Mouse (Mus musculus) hindbrain, embryonic 16.5 days (tissue): ENCODE measurements around the gene Pparg. TPM values are rescaled to one million over a fixed set of nuclear protein-coding genes. Genes with fewer than 3 reads are reported as not detected.

Source experiments
- ATAC-seq: fragments of 200-750 bp; cut with Nextera tagmentation; 2 replicates; pipeline ENCODE4 v1.8.0; 2017; ENCODE audit warnings: moderate TSS enrichment, moderate library complexity
- H3K27ac ChIP-seq: fragments of 300-500 bp; sonication (generic); 2 replicates; pipeline ENCODE4 v1.5.1; 2014; ENCODE audit warnings: low read depth, mild to moderate bottlenecking, control low read depth, low read length, moderate library complexity
- H3K27me3 ChIP-seq: fragments of 300-500 bp; sonication (generic); replicated peaks from 2 replicates; pipeline ENCODE4 v1.6.1; 2014; ENCODE audit warnings: low read length; ENCODE audit not compliant: control insufficient read depth, insufficient read depth
- H3K36me3 ChIP-seq: fragments of 300-500 bp; sonication (generic); 2 replicates; pipeline ENCODE4 v1.6.1; 2014; ENCODE audit warnings: mild to moderate bottlenecking, low read length, moderate library complexity, mixed read lengths; ENCODE audit not compliant: control insufficient read depth, insufficient read depth
- H3K4me1 ChIP-seq: fragments of 300-500 bp; sonication (generic); 2 replicates; pipeline ENCODE4 v1.6.1; 2014; ENCODE audit warnings: low read depth, low read length; ENCODE audit not compliant: control insufficient read depth, insufficient read depth
- H3K4me2 ChIP-seq: fragments of 300-500 bp; sonication (generic); 2 replicates; pipeline ENCODE4 v1.6.1; 2014; ENCODE audit warnings: mild to moderate bottlenecking, low read length, control low read depth, moderate library complexity
- H3K4me3 ChIP-seq: fragments of 300-500 bp; sonication (generic); 2 replicates; pipeline ENCODE4 v1.5.1; 2014; ENCODE audit warnings: mild to moderate bottlenecking, low read length, control low read depth, moderate library complexity
- H3K9ac ChIP-seq: fragments of 300-500 bp; sonication (generic); 2 replicates; pipeline ENCODE4 v1.6.1; 2014; ENCODE audit warnings: low read depth, mild to moderate bottlenecking, control low read depth, low read length, moderate library complexity
- H3K9me3 ChIP-seq: fragments of 300-500 bp; sonication (generic); 2 replicates; pipeline ENCODE4 v1.6.1; 2014; ENCODE audit warnings: mild to moderate bottlenecking, low read length, moderate library complexity; ENCODE audit not compliant: control insufficient read depth
- WGBS: fragments of 180-500 bp; shearing (Covaris S2); extraction: QIAGEN DNeasy Blood & Tissue Kit; methylation state at CpG from one replicate; pipeline ENCODE4 v1.1.7; 2014; 5-methylcytosine and 5-hydroxymethylcytosine counted together
- polyA plus RNA-seq: library from polyadenylated mRNA; unstranded; fragments of >200 nt; fragmentation: Nextera tagmentation; extraction: Ambion mirVana; gene quantifications from 2 replicates; pipeline ENCODE4 v1.2.1, GENCODE M21; 2015

Pparg gene
- 0.41 and 0.55 TPM in 2 replicates for polyA plus RNA-seq

DNA sequence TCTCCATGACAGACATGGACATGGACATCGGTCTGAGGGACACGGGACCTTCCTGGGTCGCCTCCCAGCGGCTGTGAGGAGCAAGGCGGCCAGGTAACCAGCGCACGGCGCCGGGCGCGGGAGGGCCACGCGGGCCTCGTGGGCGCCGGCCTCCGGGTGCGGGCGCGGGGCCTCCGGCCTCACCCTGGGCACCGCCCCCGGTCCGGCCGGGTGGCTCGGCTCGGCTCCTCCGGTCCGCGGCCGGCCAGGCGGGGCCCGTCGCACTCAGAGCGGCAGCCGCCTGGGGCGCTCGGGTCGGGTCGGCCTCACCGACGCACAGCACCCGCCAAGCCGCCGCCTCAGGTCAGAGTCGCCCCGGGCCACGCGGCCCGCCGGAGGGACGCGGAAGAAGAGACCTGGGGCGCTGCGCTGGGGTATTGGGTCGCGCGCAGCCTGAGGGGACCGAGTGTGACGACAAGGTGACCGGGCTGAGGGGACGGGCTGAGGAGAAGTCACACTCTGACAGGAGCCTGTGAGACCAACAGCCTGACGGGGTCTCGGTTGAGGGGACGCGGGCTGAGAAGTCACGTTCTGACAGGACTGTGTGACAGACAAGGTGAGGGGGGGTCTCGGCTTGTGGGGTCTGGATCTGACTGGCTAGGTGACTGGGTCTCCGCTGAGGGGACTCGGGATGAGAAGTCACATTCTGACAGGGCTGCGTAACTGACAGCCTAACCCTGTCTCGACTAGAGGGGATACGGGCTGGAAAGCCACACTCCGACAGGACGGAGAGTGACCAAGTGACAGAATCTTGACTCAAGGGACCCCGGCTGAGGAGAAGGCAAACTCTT is at the start of gene Pparg:
TSS of gene Pparg (plus strand) at position 176 of the 830 bp plus-strand sequence.
- under 1% methylated on average over 68 of the region's 76 CpGs for WGBS
- Histone ChIP-seq H3K9me3 (no peaks in the 10 kb centered on the region; the same call in 1 of the 2 replicates), H3K4me3 (peak within 1 kb of the TSS; percentile 67), H3K36me3 (no peaks in the 10 kb centered on the region), H3K9ac (peak within 1 kb of the TSS; percentile 72), H3K27me3 (peaks cover 6% of the 10 kb centered on the region; the same call in 1 of the 2 replicates), H3K4me2 (peak within 1 kb of the TSS; percentile 100), H3K4me1 (peaks cover 7% of the 10 kb centered on the region), H3K27ac (no peak within 1 kb of the TSS)
- ATAC-seq = peak; percentile 74

GRCm38 (mm10) chr6:115312780-115313179 is 48.0 kb upstream of the Pparg start:
- Histone ChIP-seq H3K4me1 (no peaks in the 10 kb centered on the region; the same call in 1 of the 2 replicates), H3K9ac (peak overlapping the region; percentile 44; the same call in 1 of the 2 replicates), H3K27me3 (no peaks in the 10 kb centered on the region), H3K4me3 (peak overlapping the region; percentile 26), H3K9me3 (no peaks in the 10 kb centered on the region), H3K36me3 (no peaks in the 10 kb centered on the region), H3K27ac (peak overlapping the region; percentile 74), H3K4me2 (peak overlapping the region; percentile 50)
- WGBS = 52% methylated on average over 12 of the region's 12 CpGs
- 0 out of 2 replicates have a peak, but pooled peaks have one; percentile 58 for ATAC-seq

DNA sequence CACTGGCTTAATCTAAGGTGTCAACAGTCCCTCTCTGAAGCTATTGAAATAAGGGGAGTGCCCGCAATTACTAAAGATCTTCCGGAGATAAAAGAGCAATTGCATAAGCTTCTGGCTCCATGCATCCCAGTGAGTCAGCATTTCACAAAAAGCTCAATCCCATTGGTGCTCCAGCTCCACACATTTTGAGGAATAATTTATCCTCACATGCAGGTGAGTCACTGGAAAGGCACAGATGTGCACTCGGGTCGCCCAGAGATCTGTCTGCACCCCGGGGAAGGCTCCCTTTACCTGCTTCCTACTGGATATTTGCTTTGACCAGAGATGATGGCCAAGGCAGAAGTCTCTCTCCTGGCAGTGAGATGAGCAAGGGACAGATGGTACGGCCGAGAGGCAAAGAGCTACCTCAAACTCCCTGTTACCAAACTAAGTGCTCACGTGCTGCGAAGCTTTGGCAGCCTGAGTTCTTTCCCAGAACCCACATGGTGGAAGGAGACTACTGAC is 47.5 kb upstream of the Pparg start:
- 78% methylated on average over 9 of the region's 9 CpGs for WGBS
- Histone ChIP-seq H3K9ac (no peak overlapping the region), H3K4me3 (no peak overlapping the region), H3K4me2 (peak overlapping the region; percentile 41), H3K27me3 (no peaks in the 10 kb centered on the region), H3K4me1 (no peaks in the 10 kb centered on the region; the same call in 1 of the 2 replicates), H3K27ac (peak overlapping the region; percentile 63), H3K36me3 (no peaks in the 10 kb centered on the region), H3K9me3 (no peaks in the 10 kb centered on the region)
- no peak for ATAC-seq

GRCm38 (mm10) chr6:115313910-115314309 is 46.8 kb upstream of the Pparg start:
- Histone ChIP-seq H3K9me3 (no peaks in the 10 kb centered on the region), H3K9ac (no peak overlapping the region), H3K4me1 (no peaks in the 10 kb centered on the region; the same call in 1 of the 2 replicates), H3K4me3 (no peak overlapping the region), H3K27ac (no peak overlapping the region), H3K4me2 (no peak overlapping the region), H3K27me3 (no peaks in the 10 kb centered on the region), H3K36me3 (no peaks in the 10 kb centered on the region)
- no peak for ATAC-seq
- WGBS = 84% methylated on average over 7 of the region's 7 CpGs

DNA sequence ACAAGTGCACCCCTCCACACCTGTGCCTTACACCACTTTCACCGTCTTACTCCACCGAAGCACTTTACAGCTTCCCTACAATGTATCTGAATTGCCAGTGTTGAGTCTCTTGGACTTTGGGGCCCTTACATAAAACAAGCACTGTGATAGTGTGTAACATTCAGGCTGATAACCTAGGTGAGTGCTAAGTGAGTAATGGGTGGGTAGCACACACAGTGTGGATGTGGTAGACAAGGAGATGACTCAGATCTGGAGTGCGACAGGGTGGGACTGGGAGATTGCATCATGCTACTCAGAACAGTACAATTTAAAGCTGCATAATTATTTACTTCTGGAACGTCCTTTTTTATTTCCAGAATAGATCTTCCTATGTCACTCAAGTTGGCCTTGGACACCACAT is 45.0 kb upstream of the Pparg start:
- Histone ChIP-seq H3K9me3 (no peaks in the 10 kb centered on the region), H3K27me3 (no peaks in the 10 kb centered on the region), H3K9ac (no peak overlapping the region), H3K4me3 (no peak overlapping the region), H3K4me2 (no peak overlapping the region), H3K27ac (no peak overlapping the region), H3K36me3 (no peaks in the 10 kb centered on the region), H3K4me1 (no peaks in the 10 kb centered on the region; the same call in 1 of the 2 replicates)
- ATAC-seq = no peak
- 89% methylated on average over 4 of the region's 4 CpGs for WGBS

- no peaks in the 10 kb centered on the region for H3K9me3 ChIP-seq
- H3K4me1 ChIP-seq = no peaks in the 10 kb centered on the region; the same call in 1 of the 2 replicates
- WGBS = 66% methylated on average over 11 of the region's 11 CpGs
- no peak overlapping the region for H3K27ac ChIP-seq
- no peak overlapping the region for H3K4me2 ChIP-seq
- no peak overlapping the region for H3K9ac ChIP-seq
- ATAC-seq = no peak
- H3K36me3 ChIP-seq = no peaks in the 10 kb centered on the region
- no peaks in the 10 kb centered on the region for H3K27me3 ChIP-seq
- H3K4me3 ChIP-seq = no peak overlapping the region
Observed at GRCm38 (mm10) chr6:115316811-115317221, 43.9 kb upstream of the Pparg start.

DNA sequence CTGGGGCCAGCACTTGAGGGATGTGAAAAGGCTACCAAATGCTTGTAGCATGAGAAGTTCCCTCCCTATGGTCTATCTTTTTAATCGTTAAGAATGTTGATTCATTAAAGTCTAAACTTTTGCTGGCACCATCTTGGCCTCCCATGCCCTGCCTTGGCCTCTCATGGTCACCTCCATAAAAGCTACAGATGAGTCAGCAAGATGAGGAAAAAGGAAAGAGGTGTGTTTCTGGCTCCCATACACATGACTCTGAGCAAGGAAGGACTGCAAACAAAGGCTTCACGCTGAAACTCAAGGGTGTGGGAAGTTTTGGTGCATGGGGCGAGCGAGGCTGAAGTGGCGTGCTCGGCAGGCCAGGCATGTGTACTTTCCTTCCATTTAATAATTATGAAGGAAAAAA is 41.9 kb upstream of the Pparg start:
- Histone ChIP-seq H3K36me3 (no peaks in the 10 kb centered on the region), H3K9ac (no peak overlapping the region), H3K4me1 (no peaks in the 10 kb centered on the region), H3K27me3 (no peaks in the 10 kb centered on the region), H3K9me3 (no peaks in the 10 kb centered on the region), H3K27ac (no peak overlapping the region), H3K4me2 (no peak overlapping the region), H3K4me3 (no peak overlapping the region)
- 93% methylated on average over 6 of the region's 6 CpGs for WGBS
- no peak for ATAC-seq

GRCm38 (mm10) chr6:115319686-115320085 is 41.1 kb upstream of the Pparg start:
- Histone ChIP-seq H3K9ac (no peak overlapping the region), H3K27me3 (no peaks in the 10 kb centered on the region), H3K4me1 (no peaks in the 10 kb centered on the region), H3K36me3 (no peaks in the 10 kb centered on the region), H3K9me3 (no peaks in the 10 kb centered on the region), H3K4me3 (no peak overlapping the region), H3K4me2 (no peak overlapping the region), H3K27ac (no peak overlapping the region)
- ATAC-seq = no peak
- 93% methylated on average over 4 of the region's 4 CpGs for WGBS

DNA sequence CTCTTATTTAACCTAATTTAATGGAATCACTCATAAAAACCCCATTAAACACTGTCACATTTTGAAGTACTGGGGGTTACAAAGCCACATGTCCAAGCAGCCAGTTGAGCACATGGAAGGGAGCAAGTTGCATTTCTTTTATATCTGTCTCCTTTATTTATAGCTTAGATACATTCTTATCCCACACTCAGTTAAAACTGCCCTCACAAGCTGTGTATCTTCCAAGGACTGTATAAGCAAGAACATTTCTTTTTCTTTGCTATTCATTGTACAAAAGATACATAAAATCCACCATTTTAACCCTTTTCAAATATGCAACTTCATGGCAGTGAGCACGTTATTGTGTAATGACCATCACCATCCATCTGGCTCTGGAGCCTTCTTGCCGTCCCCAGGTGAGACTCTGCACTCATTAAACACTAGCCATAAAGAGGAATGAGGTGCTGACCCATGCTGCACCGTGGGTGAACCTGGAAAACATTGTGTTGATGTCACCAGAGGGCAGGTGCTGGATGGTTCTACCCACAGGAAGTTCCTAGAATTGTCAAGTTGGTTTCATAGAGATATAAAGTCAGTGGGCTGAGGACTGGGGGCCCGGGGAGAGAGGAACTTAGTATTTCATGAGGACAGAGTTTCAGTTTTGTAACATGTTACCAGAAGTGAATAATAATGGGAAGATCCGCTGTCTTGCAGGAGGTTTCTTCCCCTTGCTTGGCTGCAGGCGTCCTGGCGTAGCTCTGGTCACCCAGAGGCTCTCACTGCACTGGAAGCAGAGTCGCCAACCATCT is 39.6 kb upstream of the Pparg start:
- WGBS = 82% methylated on average over 8 of the region's 8 CpGs
- Histone ChIP-seq H3K9me3 (no peaks in the 10 kb centered on the region), H3K4me3 (no peak overlapping the region), H3K27me3 (no peaks in the 10 kb centered on the region), H3K9ac (no peak overlapping the region), H3K4me1 (no peaks in the 10 kb centered on the region), H3K36me3 (no peaks in the 10 kb centered on the region), H3K27ac (no peak overlapping the region), H3K4me2 (no peak overlapping the region)
- ATAC-seq = no peak
